Mouse (Mus musculus) hindbrain, embryonic 12.5 days (tissue): ENCODE data around the gene Galk2. TPM values are rescaled to one million over a fixed set of nuclear protein-coding genes. Genes with fewer than 3 reads are reported as not detected.

ENCODE experiments used
- ATAC-seq: fragments of 200-750 bp; cut with Nextera tagmentation; 2 replicates; pipeline ENCODE4 v1.8.0; 2017; ENCODE audit warnings: moderate TSS enrichment; ENCODE audit not compliant: low FRiP score
- H3K27ac ChIP-seq: fragments of 300-500 bp; sonication (generic); 2 replicates; pipeline ENCODE4 v1.5.1; 2016; ENCODE audit warnings: mild to moderate bottlenecking
- H3K27me3 ChIP-seq: fragments of 300-500 bp; sonication (generic); 2 replicates; pipeline ENCODE4 v1.6.1; 2016; ENCODE audit warnings: mild to moderate bottlenecking
- H3K36me3 ChIP-seq: fragments of 300-500 bp; sonication (generic); 2 replicates; pipeline ENCODE4 v1.6.1; 2016; ENCODE audit warnings: mild to moderate bottlenecking
- H3K4me1 ChIP-seq: fragments of 300-500 bp; sonication (generic); 2 replicates; pipeline ENCODE4 v1.6.1; 2016
- H3K4me2 ChIP-seq: fragments of 300-500 bp; sonication (generic); replicated peaks from 2 replicates; pipeline ENCODE4 v1.6.1; 2016; ENCODE audit warnings: mild to moderate bottlenecking
- H3K4me3 ChIP-seq: fragments of 300-500 bp; sonication (generic); 2 replicates; pipeline ENCODE4 v1.5.1; 2016; ENCODE audit warnings: mild to moderate bottlenecking
- H3K9ac ChIP-seq: fragments of 300-500 bp; sonication (generic); 2 replicates; pipeline ENCODE4 v1.6.1; 2016; ENCODE audit warnings: mild to moderate bottlenecking, moderate library complexity
- H3K9me3 ChIP-seq: fragments of 300-500 bp; sonication (generic); replicated peaks from 2 replicates; pipeline ENCODE4 v1.6.1; 2016; ENCODE audit warnings: mild to moderate bottlenecking
- WGBS: fragments of 180-500 bp; shearing (Covaris S2); methylation state at CpG from one replicate; pipeline ENCODE4 v1.1.7; 2016; 5-methylcytosine and 5-hydroxymethylcytosine counted together
- polyA plus RNA-seq: library from polyadenylated mRNA; unstranded; fragments of >200 nt; fragmentation: Nextera tagmentation; extraction: Ambion mirVana; gene quantifications from 2 replicates; pipeline ENCODE4 v1.2.1, GENCODE M21; 2016

Gene Galk2
- 35.2 and 35.3 TPM in 2 replicates for polyA plus RNA-seq

GRCm38 (mm10) chr2:125858521-125859280 lies at the start of gene Galk2, which contains the start of gene Cops2:
Galk2 (plus strand) TSS chr2:125859109.
Cops2 (minus strand) TSS chr2:125859139.
- peak within 1 kb of the TSS; percentile 91 for H3K27ac ChIP-seq
- ATAC-seq, result peak; percentile 99
- peak within 1 kb of the TSS; percentile 100 for H3K4me3 ChIP-seq
- H3K36me3 ChIP-seq, result no peaks in the 10 kb centered on the region
- no peaks in the 10 kb centered on the region for H3K27me3 ChIP-seq
- under 1% methylated on average over 47 of the region's 54 CpGs for WGBS
- H3K4me1 ChIP-seq, result peaks cover 6% of the 10 kb centered on the region
- H3K9me3 ChIP-seq, result no peaks in the 10 kb centered on the region
- H3K9ac ChIP-seq, result peak within 1 kb of the TSS; percentile 99
- peak within 1 kb of the TSS; percentile 59 for H3K4me2 ChIP-seq

DNA sequence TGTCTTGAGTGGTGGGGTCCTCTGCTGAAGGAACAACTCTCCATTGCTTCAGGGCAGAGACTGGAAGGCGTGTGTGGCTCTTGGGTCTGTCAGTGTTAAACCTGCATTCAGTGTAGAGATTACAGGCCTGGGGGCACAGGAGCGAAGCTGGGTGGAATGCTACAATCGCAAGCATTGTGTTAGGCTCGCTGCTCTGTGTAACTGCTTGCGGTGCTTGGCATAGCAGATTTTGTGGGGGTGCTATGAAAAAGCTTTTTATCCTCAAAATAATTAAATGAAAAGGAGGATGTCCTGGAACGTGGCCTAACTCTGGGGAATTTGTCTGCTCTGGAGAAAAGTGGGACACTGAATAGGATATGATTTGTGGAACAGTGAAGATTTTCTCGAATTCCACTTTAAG lies 49.4 kb upstream of the Galk2 start:
- Histone ChIP-seq H3K27me3 (no peaks in the 10 kb centered on the region), H3K27ac (no peak overlapping the region), H3K9ac (no peak overlapping the region), H3K4me3 (no peak overlapping the region), H3K36me3 (no peaks in the 10 kb centered on the region), H3K9me3 (no peaks in the 10 kb centered on the region; the same call in 1 of the 2 replicates), H3K4me1 (no peaks in the 10 kb centered on the region), H3K4me2 (no peak overlapping the region)
- WGBS, result 76% methylated on average over 7 of the region's 7 CpGs
- ATAC-seq, result no peak

DNA sequence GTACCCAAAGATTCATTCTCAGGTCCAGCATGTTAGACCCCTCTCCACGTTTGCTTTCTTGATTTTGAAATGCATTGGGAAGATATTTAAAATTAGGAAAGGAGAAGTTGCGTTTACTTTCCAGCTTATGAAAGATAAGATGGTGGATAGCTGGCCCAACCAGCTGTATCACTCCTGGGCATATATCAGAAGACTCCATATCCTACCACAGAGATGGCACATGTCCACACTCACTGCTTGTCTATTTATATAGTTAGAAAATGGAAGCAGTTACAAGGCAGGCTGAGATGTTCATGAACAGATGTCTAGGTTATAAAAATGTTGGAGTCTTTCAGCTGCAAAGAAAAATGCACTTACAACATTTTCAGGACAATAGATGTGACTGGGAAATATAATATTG lies 47.6 kb upstream of the Galk2 start:
- no peaks in the 10 kb centered on the region for H3K4me1 ChIP-seq
- no peak for ATAC-seq
- 82% methylated on average over 2 of the region's 2 CpGs for WGBS

GRCm38 (mm10) chr2:125813972-125814595 lies 44.8 kb upstream of the Galk2 start:
- Histone ChIP-seq H3K4me1 (no peaks in the 10 kb centered on the region), H3K9me3 (no peaks in the 10 kb centered on the region), H3K9ac (no peak overlapping the region), H3K4me3 (no peak overlapping the region), H3K36me3 (no peaks in the 10 kb centered on the region), H3K4me2 (no peak overlapping the region), H3K27ac (no peak overlapping the region), H3K27me3 (no peaks in the 10 kb centered on the region)
- ATAC-seq, result no peak
- 79% methylated on average over 9 of the region's 9 CpGs for WGBS

More for the DNA sequence above, 47.6 kb upstream of the Galk2 start:
- Histone ChIP-seq H3K36me3 (no peaks in the 10 kb centered on the region), H3K9ac (no peak overlapping the region), H3K27ac (no peak overlapping the region), H3K4me3 (no peak overlapping the region), H3K4me2 (no peak overlapping the region), H3K9me3 (no peaks in the 10 kb centered on the region; the same call in 1 of the 2 replicates), H3K27me3 (no peaks in the 10 kb centered on the region)

DNA sequence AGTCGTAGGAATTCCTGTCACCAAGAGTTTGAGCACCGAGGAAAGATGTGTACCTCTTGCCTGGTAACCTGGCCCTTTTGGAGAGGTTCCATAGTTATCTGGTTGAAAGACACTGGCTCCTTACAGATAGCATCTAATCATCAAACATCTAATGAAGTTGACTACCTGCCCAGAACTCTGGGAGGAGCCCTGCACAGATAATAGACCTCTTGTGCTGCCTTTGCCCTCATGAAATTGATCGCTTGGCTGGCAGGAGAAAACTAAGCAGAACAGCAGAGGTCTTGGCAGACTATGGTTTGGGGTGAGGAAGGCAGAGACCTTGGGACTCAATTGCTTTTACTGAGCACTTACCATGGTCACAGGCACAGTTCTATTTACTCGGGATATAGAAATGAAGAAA lies 38.5 kb upstream of the Galk2 start:
- no peak for ATAC-seq
- Histone ChIP-seq H3K4me1 (no peaks in the 10 kb centered on the region), H3K27ac (no peak overlapping the region), H3K9ac (no peak overlapping the region), H3K27me3 (no peaks in the 10 kb centered on the region), H3K36me3 (no peaks in the 10 kb centered on the region), H3K4me3 (no peak overlapping the region), H3K9me3 (no peaks in the 10 kb centered on the region), H3K4me2 (no peak overlapping the region)
- 82% methylated on average over 4 of the region's 4 CpGs for WGBS

- 53% methylated on average over 4 of the region's 4 CpGs for WGBS
- no peak for ATAC-seq
Observed at GRCm38 (mm10) chr2:125826201-125826600, 32.7 kb upstream of the Galk2 start.

GRCm38 (mm10) chr2:125827898-125828297 lies 31.0 kb upstream of the Galk2 start:
- ATAC-seq, result no peak
- H3K9ac ChIP-seq, result no peak overlapping the region
- WGBS, result 89% methylated on average over 4 of the region's 4 CpGs
- no peaks in the 10 kb centered on the region for H3K27me3 ChIP-seq
- no peak overlapping the region for H3K4me2 ChIP-seq
- H3K36me3 ChIP-seq, result peaks cover 22% of the 10 kb centered on the region
- H3K4me3 ChIP-seq, result no peak overlapping the region
- H3K9me3 ChIP-seq, result no peaks in the 10 kb centered on the region
- H3K27ac ChIP-seq, result no peak overlapping the region
- H3K4me1 ChIP-seq, result no peaks in the 10 kb centered on the region

More at GRCm38 (mm10) chr2:125826201-125826600, 32.7 kb upstream of the Galk2 start:
- Histone ChIP-seq H3K9ac (no peak overlapping the region), H3K36me3 (peaks cover 8% of the 10 kb centered on the region), H3K27me3 (no peaks in the 10 kb centered on the region), H3K4me2 (no peak overlapping the region), H3K4me1 (no peaks in the 10 kb centered on the region), H3K4me3 (no peak overlapping the region), H3K9me3 (no peaks in the 10 kb centered on the region), H3K27ac (no peak overlapping the region)

DNA sequence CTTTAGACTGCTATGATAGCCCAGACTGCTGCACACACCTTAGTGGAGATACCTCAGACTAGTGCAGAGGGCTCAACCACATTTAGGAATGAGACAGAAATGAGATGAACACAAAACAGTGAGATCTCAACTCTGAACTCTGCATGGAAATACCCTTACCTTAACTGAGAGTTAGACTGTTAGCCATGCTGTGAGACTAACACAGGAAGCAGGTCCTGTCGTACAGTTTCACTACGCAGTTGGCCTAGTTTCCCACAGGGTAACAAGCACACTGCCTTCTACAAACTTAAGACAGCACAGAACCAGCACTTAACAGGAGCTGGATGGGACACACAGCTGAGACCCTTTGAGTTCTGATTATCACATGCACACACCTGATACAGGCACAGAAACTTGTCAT lies 29.0 kb upstream of the Galk2 start:
- 98% methylated on average over 2 of the region's 2 CpGs for WGBS
- H3K4me1 ChIP-seq, result no peaks in the 10 kb centered on the region
- H3K9me3 ChIP-seq, result no peaks in the 10 kb centered on the region
- H3K9ac ChIP-seq, result no peak overlapping the region
- peaks cover 37% of the 10 kb centered on the region for H3K36me3 ChIP-seq
- H3K4me3 ChIP-seq, result no peak overlapping the region
- no peak overlapping the region for H3K27ac ChIP-seq
- no peak for ATAC-seq
- no peaks in the 10 kb centered on the region for H3K27me3 ChIP-seq
- H3K4me2 ChIP-seq, result no peak overlapping the region

DNA sequence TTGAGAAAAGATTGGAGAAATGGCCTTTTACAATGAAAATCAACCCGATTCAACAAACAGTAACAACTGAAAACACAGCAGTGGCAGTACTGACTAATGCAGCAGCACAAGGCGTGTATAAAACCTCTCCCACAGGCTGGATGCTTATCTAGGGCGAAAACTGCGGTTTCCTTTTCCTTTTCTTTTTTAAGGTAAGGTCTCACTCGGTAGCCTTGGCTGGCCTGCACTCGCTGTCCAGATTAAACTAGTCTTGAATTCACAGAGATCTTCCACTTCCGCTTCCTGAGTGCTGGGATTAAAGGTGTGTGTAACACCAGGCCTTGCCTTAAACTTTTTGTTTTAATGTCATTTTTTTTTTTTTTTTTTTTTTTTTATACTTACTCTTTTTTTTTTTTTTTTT lies 20.8 kb upstream of the Galk2 start:
- no peaks in the 10 kb centered on the region for H3K9me3 ChIP-seq
- H3K4me3 ChIP-seq, result no peak overlapping the region
- no peak overlapping the region for H3K9ac ChIP-seq
- no peaks in the 10 kb centered on the region for H3K4me1 ChIP-seq
- ATAC-seq, result no peak
- H3K4me2 ChIP-seq, result no peak overlapping the region
- 95% methylated on average over 7 of the region's 7 CpGs for WGBS
- H3K27me3 ChIP-seq, result no peaks in the 10 kb centered on the region
- peaks cover 62% of the 10 kb centered on the region for H3K36me3 ChIP-seq
- H3K27ac ChIP-seq, result no peak overlapping the region

DNA sequence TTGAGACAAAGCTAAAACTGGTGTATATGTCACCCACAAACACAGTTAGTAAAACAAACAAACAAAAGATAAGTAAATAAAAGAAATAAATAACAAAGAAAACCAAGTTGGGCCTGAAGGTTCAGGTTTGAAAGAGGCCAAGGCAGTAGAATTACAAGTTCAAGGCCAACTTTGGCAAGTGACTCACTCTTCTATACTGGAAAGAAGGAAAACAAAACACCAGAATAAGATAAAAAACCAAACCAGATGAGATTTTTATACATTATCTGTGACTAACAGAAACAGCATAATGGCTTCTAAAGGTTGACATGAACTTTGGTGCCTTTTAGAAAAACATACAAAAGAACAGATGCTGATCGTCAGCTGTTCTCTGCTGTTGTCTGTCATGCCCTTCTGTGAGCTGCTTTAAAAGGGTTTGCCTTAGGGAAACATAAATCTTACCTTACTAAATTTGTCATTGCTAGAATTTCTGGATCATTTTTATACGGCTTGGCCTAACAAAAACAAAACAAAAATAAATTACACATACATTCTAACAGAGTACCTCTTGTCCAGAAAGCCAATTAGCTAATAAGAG lies 20.1 kb upstream of the Galk2 start:
- Histone ChIP-seq H3K36me3 (peaks cover 61% of the 10 kb centered on the region), H3K9me3 (no peaks in the 10 kb centered on the region), H3K27me3 (no peaks in the 10 kb centered on the region), H3K9ac (no peak overlapping the region), H3K27ac (no peak overlapping the region), H3K4me1 (no peaks in the 10 kb centered on the region), H3K4me3 (no peak overlapping the region), H3K4me2 (no peak overlapping the region)
- whole genome bisulfite sequencing, result 79% methylated on average over 2 of the region's 2 CpGs
- ATAC-seq, result no peak

GRCm38 (mm10) chr2:125851237-125851636 lies 7.7 kb upstream of the Galk2 start:
- WGBS, result 86% methylated on average over 2 of the region's 2 CpGs

DNA sequence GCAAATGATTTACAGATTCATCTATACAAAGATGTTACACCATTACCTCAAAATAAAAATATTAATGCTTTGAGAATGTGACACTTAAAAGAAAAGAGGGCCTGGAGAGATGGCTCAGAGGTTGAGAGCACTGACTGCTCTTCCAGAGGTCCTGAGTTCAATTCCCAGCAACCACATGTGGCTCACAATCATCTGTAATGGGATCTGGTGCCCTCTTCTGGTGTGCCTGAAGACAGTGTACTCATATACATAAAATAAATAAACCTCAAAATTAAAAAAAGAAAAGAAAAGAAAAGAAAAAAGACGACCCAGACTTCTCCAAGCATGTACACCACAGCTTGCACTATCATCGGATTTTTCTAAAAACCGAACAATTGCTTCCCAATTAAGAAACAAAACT lies 1.2 kb upstream of the Galk2 start:
- no peaks in the 10 kb centered on the region for H3K27me3 ChIP-seq
- H3K4me3 ChIP-seq, result peak overlapping the region; percentile 100
- H3K9me3 ChIP-seq, result no peaks in the 10 kb centered on the region
- H3K4me1 ChIP-seq, result peaks cover 6% of the 10 kb centered on the region
- 49% methylated on average over 3 of the region's 3 CpGs for WGBS
- no peak overlapping the region for H3K9ac ChIP-seq
- ATAC-seq, result no peak
- no peak overlapping the region for H3K27ac ChIP-seq
- peak overlapping the region; percentile 59 for H3K4me2 ChIP-seq
- no peaks in the 10 kb centered on the region for H3K36me3 ChIP-seq

More at GRCm38 (mm10) chr2:125851237-125851636, 7.7 kb upstream of the Galk2 start:
- no peak for ATAC-seq
- Histone ChIP-seq H3K9ac (no peak overlapping the region), H3K9me3 (no peaks in the 10 kb centered on the region), H3K36me3 (peaks cover 20% of the 10 kb centered on the region), H3K4me3 (no peak overlapping the region), H3K4me2 (no peak overlapping the region), H3K27me3 (no peaks in the 10 kb centered on the region), H3K27ac (no peak overlapping the region), H3K4me1 (no peaks in the 10 kb centered on the region; the same call in 1 of the 2 replicates)
